Mouse (Mus musculus): ENCODE measurements at regions not wholly inside any gene's neighbourhood (a gene's known extent, or its start where the extent isn't known, plus 50 kb on each side); places are given as distances from the start of the nearest gene placed in this dataset.

- H3K27me3 ChIP-seq (ENCODE audit: control insufficient read depth, insufficient read depth, insufficient read length): no peaks in the 10 kb centered on the region
- H3K4me3 ChIP-seq: no peak overlapping the region
- no peak overlapping the region for H3K4me2 ChIP-seq (ENCODE audit: low read depth)
- no peak overlapping the region for H3ac ChIP-seq (ENCODE audit: control insufficient read depth, insufficient read length)
- no peak for TF ChIP-seq MYOG (IDR thresholded peaks at IDR 0.05; ENCODE audit: control insufficient read depth in 1 of 3, insufficient read depth in 1 of 3, insufficient read length in 2 of 3, low read depth in 2 of 3)
- no peak for TF ChIP-seq TCF12 (IDR thresholded peaks at IDR 0.05; ENCODE audit: insufficient read depth, poor library complexity, severe bottlenecking)
- TF ChIP-seq POLR2A (IDR thresholded peaks at IDR 0.05; ENCODE audit: insufficient read length, low read depth): no peak
- TF ChIP-seq SRF (IDR thresholded peaks at IDR 0.05; ENCODE audit: control insufficient read depth, insufficient read length, low read depth): no peak
- no peak for TF ChIP-seq REST (IDR thresholded peaks at IDR 0.05; ENCODE audit: insufficient read depth, insufficient read length)
- no peak for TF ChIP-seq POLR2AphosphoS2 (IDR thresholded peaks at IDR 0.05; ENCODE audit: insufficient read length, low read depth)
- no peak for TF ChIP-seq TCF3 (IDR thresholded peaks at IDR 0.05; ENCODE audit: insufficient read length, low read depth)
- TF ChIP-seq CEBPB (IDR thresholded peaks at IDR 0.05; ENCODE audit: insufficient read depth, poor library complexity, severe bottlenecking): no peak
- no peak for TF ChIP-seq USF1 (IDR thresholded peaks at IDR 0.05; ENCODE audit: low read depth)
- TF ChIP-seq MYOD1 (IDR thresholded peaks at IDR 0.05; ENCODE audit: control insufficient read depth in 1 of 3, insufficient read length in 2 of 3, low read depth in 2 of 3): no peak
- TF ChIP-seq E2F4 (IDR thresholded peaks at IDR 0.05; ENCODE audit: insufficient read depth): no peak
- no peak for TF ChIP-seq MAX (IDR thresholded peaks at IDR 0.05; ENCODE audit: low read depth)
- H3K36me3 ChIP-seq (ENCODE audit: control insufficient read depth, insufficient read depth): no peaks in the 10 kb centered on the region
- H3K79me2 ChIP-seq (ENCODE audit: control insufficient read depth, insufficient read depth): no peaks in the 10 kb centered on the region
Measured at GRCm38 (mm10) chr2:166230617-166231016, 75.2 kb upstream of the Sulf2 start.

DNA sequence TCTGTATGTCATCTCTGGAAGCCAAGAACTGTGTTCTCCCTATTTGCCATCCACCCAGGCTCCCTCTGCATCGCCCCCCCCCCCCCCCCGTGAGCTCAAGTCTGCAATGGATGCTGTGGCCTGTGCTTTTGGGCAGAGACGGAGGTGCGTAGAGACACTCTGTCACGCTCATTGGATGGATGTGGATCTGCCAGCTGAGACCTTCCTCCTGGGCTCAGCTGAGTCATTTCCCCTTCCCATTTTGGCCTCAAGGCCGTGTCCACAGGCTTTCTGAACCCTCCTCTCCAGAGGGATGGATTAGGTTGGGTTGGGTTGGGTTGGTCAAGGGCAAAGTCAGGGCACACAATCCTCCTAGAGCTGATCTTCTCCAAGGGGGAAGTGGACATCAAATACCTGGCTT lies 72.9 kb upstream of the Sulf2 start:
- Histone ChIP-seq H3K36me3 (ENCODE audit: control insufficient read depth, insufficient read depth) (no peaks in the 10 kb centered on the region), H3K4me2 (ENCODE audit: low read depth) (no peak overlapping the region), H3ac (ENCODE audit: control insufficient read depth, insufficient read length) (no peak overlapping the region), H3K4me3 (no peak overlapping the region), H3K27me3 (ENCODE audit: control insufficient read depth, insufficient read depth, insufficient read length) (peaks cover 12% of the 10 kb centered on the region), H3K79me2 (ENCODE audit: control insufficient read depth, insufficient read depth) (no peaks in the 10 kb centered on the region)
- TF ChIP-seq MAX (IDR thresholded peaks at IDR 0.05; ENCODE audit: low read depth): no peak
- TF ChIP-seq MYOG (IDR thresholded peaks at IDR 0.05; ENCODE audit: control insufficient read depth in 1 of 3, insufficient read depth in 1 of 3, insufficient read length in 2 of 3, low read depth in 2 of 3): no peak
- TF ChIP-seq CEBPB (IDR thresholded peaks at IDR 0.05; ENCODE audit: insufficient read depth, poor library complexity, severe bottlenecking): no peak
- no peak for TF ChIP-seq E2F4 (IDR thresholded peaks at IDR 0.05; ENCODE audit: insufficient read depth)
- TF ChIP-seq USF1 (IDR thresholded peaks at IDR 0.05; ENCODE audit: low read depth): no peak
- TF ChIP-seq POLR2A (IDR thresholded peaks at IDR 0.05; ENCODE audit: insufficient read length, low read depth): no peak
- TF ChIP-seq REST (IDR thresholded peaks at IDR 0.05; ENCODE audit: insufficient read depth, insufficient read length): no peak
- TF ChIP-seq POLR2AphosphoS2 (IDR thresholded peaks at IDR 0.05; ENCODE audit: insufficient read length, low read depth): no peak
- no peak for TF ChIP-seq TCF12 (IDR thresholded peaks at IDR 0.05; ENCODE audit: insufficient read depth, poor library complexity, severe bottlenecking)
- TF ChIP-seq MYOD1 (IDR thresholded peaks at IDR 0.05; ENCODE audit: control insufficient read depth in 1 of 3, insufficient read length in 2 of 3, low read depth in 2 of 3): no peak
- TF ChIP-seq TCF3 (IDR thresholded peaks at IDR 0.05; ENCODE audit: insufficient read length, low read depth): no peak
- no peak for TF ChIP-seq SRF (IDR thresholded peaks at IDR 0.05; ENCODE audit: control insufficient read depth, insufficient read length, low read depth)

- H3K4me3 ChIP-seq: no peak overlapping the region
- H3K4me2 ChIP-seq (ENCODE audit: low read depth): no peak overlapping the region
- H3K36me3 ChIP-seq (ENCODE audit: control insufficient read depth, insufficient read depth): no peaks in the 10 kb centered on the region
- peaks cover 21% of the 10 kb centered on the region for H3K27me3 ChIP-seq (ENCODE audit: control insufficient read depth, insufficient read depth, insufficient read length)
- no peaks in the 10 kb centered on the region for H3K79me2 ChIP-seq (ENCODE audit: control insufficient read depth, insufficient read depth)
- H3ac ChIP-seq (ENCODE audit: control insufficient read depth, insufficient read length): no peak overlapping the region
- TF ChIP-seq POLR2AphosphoS2 (IDR thresholded peaks at IDR 0.05; ENCODE audit: insufficient read length, low read depth) (no peak), TCF3 (IDR thresholded peaks at IDR 0.05; ENCODE audit: insufficient read length, low read depth) (no peak), CEBPB (IDR thresholded peaks at IDR 0.05; ENCODE audit: insufficient read depth, poor library complexity, severe bottlenecking) (no peak), USF1 (IDR thresholded peaks at IDR 0.05; ENCODE audit: low read depth) (no peak), MYOD1 (IDR thresholded peaks at IDR 0.05; ENCODE audit: control insufficient read depth in 1 of 3, insufficient read length in 2 of 3, low read depth in 2 of 3) (no peak), REST (IDR thresholded peaks at IDR 0.05; ENCODE audit: insufficient read depth, insufficient read length) (no peak), POLR2A (IDR thresholded peaks at IDR 0.05; ENCODE audit: insufficient read length, low read depth) (no peak), E2F4 (IDR thresholded peaks at IDR 0.05; ENCODE audit: insufficient read depth) (no peak), TCF12 (IDR thresholded peaks at IDR 0.05; ENCODE audit: insufficient read depth, poor library complexity, severe bottlenecking) (no peak), SRF (IDR thresholded peaks at IDR 0.05; ENCODE audit: control insufficient read depth, insufficient read length, low read depth) (no peak), MYOG (IDR thresholded peaks at IDR 0.05; ENCODE audit: control insufficient read depth in 1 of 3, insufficient read depth in 1 of 3, insufficient read length in 2 of 3, low read depth in 2 of 3) (no peak), MAX (IDR thresholded peaks at IDR 0.05; ENCODE audit: low read depth) (no peak)
Measured at GRCm38 (mm10) chr2:166227496-166227895, 72.0 kb upstream of the Sulf2 start.

GRCm38 (mm10) chr2:166226929-166227328 lies 71.5 kb upstream of the Sulf2 start:
- Histone ChIP-seq H3K27me3 (ENCODE audit: control insufficient read depth, insufficient read depth, insufficient read length) (peaks cover 26% of the 10 kb centered on the region), H3K4me2 (ENCODE audit: low read depth) (no peak overlapping the region), H3K36me3 (ENCODE audit: control insufficient read depth, insufficient read depth) (no peaks in the 10 kb centered on the region), H3K4me3 (no peak overlapping the region), H3ac (ENCODE audit: control insufficient read depth, insufficient read length) (no peak overlapping the region), H3K79me2 (ENCODE audit: control insufficient read depth, insufficient read depth) (no peaks in the 10 kb centered on the region)
- TF ChIP-seq MYOG (IDR thresholded peaks at IDR 0.05; ENCODE audit: control insufficient read depth in 1 of 3, insufficient read depth in 1 of 3, insufficient read length in 2 of 3, low read depth in 2 of 3): no peak
- no peak for TF ChIP-seq MAX (IDR thresholded peaks at IDR 0.05; ENCODE audit: low read depth)
- no peak for TF ChIP-seq POLR2AphosphoS2 (IDR thresholded peaks at IDR 0.05; ENCODE audit: insufficient read length, low read depth)
- no peak for TF ChIP-seq TCF3 (IDR thresholded peaks at IDR 0.05; ENCODE audit: insufficient read length, low read depth)
- TF ChIP-seq SRF (IDR thresholded peaks at IDR 0.05; ENCODE audit: control insufficient read depth, insufficient read length, low read depth): no peak
- TF ChIP-seq REST (IDR thresholded peaks at IDR 0.05; ENCODE audit: insufficient read depth, insufficient read length): no peak
- no peak for TF ChIP-seq POLR2A (IDR thresholded peaks at IDR 0.05; ENCODE audit: insufficient read length, low read depth)
- no peak for TF ChIP-seq CEBPB (IDR thresholded peaks at IDR 0.05; ENCODE audit: insufficient read depth, poor library complexity, severe bottlenecking)
- TF ChIP-seq E2F4 (IDR thresholded peaks at IDR 0.05; ENCODE audit: insufficient read depth): no peak
- TF ChIP-seq USF1 (IDR thresholded peaks at IDR 0.05; ENCODE audit: low read depth): no peak
- TF ChIP-seq MYOD1 (IDR thresholded peaks at IDR 0.05; ENCODE audit: control insufficient read depth in 1 of 3, insufficient read length in 2 of 3, low read depth in 2 of 3): no peak
- no peak for TF ChIP-seq TCF12 (IDR thresholded peaks at IDR 0.05; ENCODE audit: insufficient read depth, poor library complexity, severe bottlenecking)
